Mouse (Mus musculus): Measurements from ENCODE around the gene Zswim8.
A peak's percentile ranks its signal among the peaks of the same experiment; 100 is the strongest.
"Not testable (repeated sequence)": the region's sequence is repeated elsewhere in the genome, so short reads cannot be mapped to it uniquely, and the experiment has no call there.

The Zswim8 gene

GRCm38 (mm10) chr14:20694185-20694883 is 13.0 kb upstream of the Zswim8 start:
- no peak for DNase-seq

GRCm38 (mm10) chr14:20694884-20695760 is 12.2 kb upstream of the Zswim8 start, which contains the start of gene Fut11:
Gene Fut11 (plus strand): TSS chr14:20694968.
- peak; percentile 76 for DNase-seq

GRCm38 (mm10) chr14:20695761-20696520 is 11.4 kb upstream of the Zswim8 start:
- DNase-seq, result peak; percentile 28

- DNase-seq, result peak; percentile 38
Observed at GRCm38 (mm10) chr14:20696986-20697385, 10.4 kb upstream of the Zswim8 start.

GRCm38 (mm10) chr14:20698515-20698914 is 8.8 kb upstream of the Zswim8 start:
- no peak for DNase-seq

GRCm38 (mm10) chr14:20700362-20700761 is 7.0 kb upstream of the Zswim8 start:
- DNase-seq, result no peak

- DNase-seq, result no peak
Observed at GRCm38 (mm10) chr14:20701554-20701953, 5.8 kb upstream of the Zswim8 start.

- DNase-seq, result no peak
Observed at GRCm38 (mm10) chr14:20702096-20702740, 5.1 kb upstream of the Zswim8 start.

- peak; percentile 95 for DNase-seq
Observed at GRCm38 (mm10) chr14:20702741-20703381, 4.5 kb upstream of the Zswim8 start, which contains the start of gene Chchd1. Gene Chchd1 (plus strand): TSS chr14:20703006.

GRCm38 (mm10) chr14:20703461-20703860 is 3.9 kb upstream of the Zswim8 start:
- DNase-seq, result not testable (repeated sequence)

- no peak for DNase-seq
Observed at GRCm38 (mm10) chr14:20708239-20708638, 887 bp downstream of the Zswim8 start.

GRCm38 (mm10) chr14:20713832-20714231 is 6.5 kb downstream of the Zswim8 start:
- no peak for DNase-seq

GRCm38 (mm10) chr14:20718443-20718842 is 11.1 kb downstream of the Zswim8 start:
- DNase-seq, result no peak

- DNase-seq, result no peak
Observed at GRCm38 (mm10) chr14:20719767-20720166, 12.4 kb downstream of the Zswim8 start.

- no peak for DNase-seq
Observed at GRCm38 (mm10) chr14:20721371-20721770, 14.0 kb downstream of the Zswim8 start.

GRCm38 (mm10) chr14:20723006-20723405 is 15.7 kb downstream of the Zswim8 start:
- DNase-seq, result no peak

GRCm38 (mm10) chr14:20724043-20724442 is 16.7 kb downstream of the Zswim8 start:
- peak; percentile 68 for DNase-seq

GRCm38 (mm10) chr14:20725660-20726339 is 18.4 kb downstream of the Zswim8 start:
- no peak for DNase-seq

- DNase-seq, result no peak
Observed at GRCm38 (mm10) chr14:20729871-20730270, 22.5 kb downstream of the Zswim8 start.

GRCm38 (mm10) chr14:20730853-20731602 is 23.7 kb downstream of the Zswim8 start:
- no peak for DNase-seq
